Mouse (Mus musculus): ENCODE measurements around the gene Klk5.

Klk5 gene

DNA sequence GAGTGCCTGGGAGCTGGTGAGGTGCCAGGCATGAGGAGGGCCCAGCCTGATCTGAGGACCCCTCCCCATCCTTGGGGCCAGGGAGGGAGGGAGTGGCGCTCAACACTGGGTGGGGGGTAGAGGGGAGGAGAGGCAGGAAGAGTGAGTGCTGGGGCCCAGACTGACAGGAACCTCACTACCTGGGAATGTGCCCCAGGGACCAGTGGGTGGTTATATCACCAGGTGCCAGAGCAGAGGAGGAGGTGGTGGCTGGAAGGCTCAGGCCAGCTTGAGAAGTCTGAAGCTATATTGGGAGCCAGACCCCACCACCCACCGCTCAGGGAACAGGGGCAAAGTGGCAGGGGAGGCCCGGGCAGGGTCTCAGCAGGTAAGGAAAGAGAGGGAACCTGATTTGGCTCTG, at the start of gene Klk5:
Gene Klk5, plus strand, starts transcription at position 271 of the 400 bp plus-strand sequence.
- DNase-seq (ENCODE audit: low spot score in 2 of 2), result no peak

DNA sequence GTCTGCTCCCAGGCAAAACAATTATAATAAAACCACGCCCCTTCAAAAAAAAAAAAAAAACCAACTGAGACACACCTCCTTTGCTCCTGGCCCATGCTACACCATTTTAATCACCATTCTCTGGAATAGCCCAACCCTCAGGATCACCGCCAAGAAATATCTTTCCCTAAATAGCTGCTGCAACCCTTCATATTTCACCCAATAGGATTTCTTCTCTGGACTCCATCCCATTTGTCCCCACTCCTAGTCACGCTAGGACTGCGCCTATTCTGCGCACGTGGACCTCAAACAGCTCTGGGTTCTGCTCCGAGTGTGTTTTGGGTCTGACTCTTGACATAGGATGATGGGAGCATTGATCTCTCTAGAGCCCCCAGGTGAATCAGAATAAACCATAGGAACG, 45.4 kb upstream of the Klk5 start:
- no peak for DNase-seq (ENCODE audit: low spot score in 2 of 2)

DNA sequence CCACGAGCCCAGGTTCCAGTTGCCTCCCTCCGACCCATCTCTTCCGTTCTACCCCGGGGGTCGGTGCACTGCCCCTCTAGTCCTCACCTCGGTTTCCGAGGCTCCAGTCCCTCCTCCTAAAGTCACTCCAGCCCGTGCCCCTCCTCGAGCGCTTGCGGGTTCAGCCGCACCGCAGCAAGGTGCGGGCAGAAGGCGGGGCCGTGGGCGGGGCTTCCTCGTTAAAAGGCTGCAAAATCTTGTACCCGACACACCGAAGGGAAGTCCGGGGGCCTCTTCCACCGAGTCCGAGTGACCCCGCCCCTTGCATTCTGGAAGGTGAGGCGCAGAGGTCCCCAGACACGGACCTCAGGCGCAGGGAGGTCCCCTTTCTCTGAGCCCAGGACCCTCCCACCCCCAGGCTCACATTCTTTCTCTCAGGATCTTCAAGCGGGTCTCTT, 44.4 kb upstream of the Klk5 start, which contains the start of gene Klk8:
Gene Klk8, plus strand, starts transcription at position 245 of the 437 bp plus-strand sequence.
- DNase-seq (ENCODE audit: low spot score in 2 of 2), result peak; percentile 17 to 18

DNA sequence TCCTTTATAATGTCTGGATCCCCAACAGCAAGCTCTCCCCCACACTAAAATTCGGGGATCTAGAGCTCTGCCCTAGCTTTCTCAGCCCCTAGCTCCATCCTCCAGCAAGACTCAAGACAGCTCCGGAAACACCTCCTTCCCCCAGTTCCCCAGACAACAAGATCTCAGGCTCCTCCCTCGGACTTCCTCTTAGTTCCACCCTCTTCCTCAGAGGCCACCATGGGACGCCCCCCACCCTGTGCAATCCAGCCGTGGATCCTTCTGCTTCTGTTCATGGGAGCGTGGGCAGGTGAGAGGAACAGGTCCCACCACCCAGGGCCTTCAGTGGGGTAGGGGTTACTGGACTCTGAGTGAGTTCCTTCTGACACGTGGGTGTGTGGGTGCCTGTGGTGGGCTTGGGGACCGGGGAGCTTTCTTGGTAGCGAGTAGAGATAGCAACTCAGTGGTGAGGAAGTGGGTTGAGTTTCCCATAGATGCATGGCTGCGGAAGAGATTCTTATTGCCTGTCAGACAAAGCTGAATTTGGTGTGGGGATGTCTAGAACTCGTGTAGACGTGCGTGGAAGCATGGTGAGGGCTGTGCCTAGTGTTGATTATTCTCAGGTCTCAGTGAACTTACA, 43.8 kb upstream of the Klk5 start:
- peak in 1 of 2 experiments; percentile 49 for DNase-seq (ENCODE audit: low spot score in 2 of 2)

DNA sequence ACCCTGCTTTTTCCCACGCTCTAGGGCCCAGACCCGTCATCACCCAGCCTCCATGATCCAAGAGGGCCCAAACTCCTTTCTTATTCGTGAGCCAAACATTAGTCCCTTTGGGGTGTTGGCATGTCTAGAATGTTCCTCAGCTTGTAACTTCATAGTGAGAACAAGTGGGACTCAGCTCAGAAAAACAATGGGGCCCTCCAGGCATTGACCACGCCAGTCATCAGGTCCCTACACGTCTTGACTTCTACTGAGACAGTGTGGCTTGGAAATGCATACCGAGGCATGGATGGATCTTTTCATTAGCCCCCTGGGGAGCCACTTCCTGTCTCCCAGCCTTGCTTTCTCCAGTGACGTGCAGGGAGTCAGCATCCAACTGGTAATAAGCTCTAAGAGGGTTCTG, 41.9 kb upstream of the Klk5 start:
- DNase-seq (ENCODE audit: low spot score in 2 of 2), result no peak

DNA sequence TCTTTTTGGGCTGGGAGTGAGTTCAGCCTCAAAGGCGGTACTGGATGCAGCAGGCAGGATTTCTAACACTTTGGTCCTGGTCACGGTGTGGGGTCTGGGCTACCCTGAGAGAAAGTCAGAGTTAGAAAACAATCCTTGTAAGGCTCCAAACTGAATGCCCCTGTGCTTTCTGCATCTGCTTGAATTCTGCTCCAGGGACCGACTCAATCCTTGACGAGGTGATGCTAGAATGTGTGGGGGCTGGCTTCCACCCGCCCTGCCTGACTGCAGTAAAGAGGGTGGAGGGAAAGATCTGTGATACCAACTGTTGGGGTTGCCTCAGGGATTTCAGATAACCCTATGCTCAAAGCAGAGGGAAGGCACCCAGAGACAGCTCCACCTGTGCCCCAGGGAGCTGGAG, 30.8 kb upstream of the Klk5 start, which contains the start of gene Klk7:
Gene Klk7, plus strand, starts transcription at position 301 of the 400 bp plus-strand sequence.
- no peak for DNase-seq (ENCODE audit: low spot score in 2 of 2)

DNA sequence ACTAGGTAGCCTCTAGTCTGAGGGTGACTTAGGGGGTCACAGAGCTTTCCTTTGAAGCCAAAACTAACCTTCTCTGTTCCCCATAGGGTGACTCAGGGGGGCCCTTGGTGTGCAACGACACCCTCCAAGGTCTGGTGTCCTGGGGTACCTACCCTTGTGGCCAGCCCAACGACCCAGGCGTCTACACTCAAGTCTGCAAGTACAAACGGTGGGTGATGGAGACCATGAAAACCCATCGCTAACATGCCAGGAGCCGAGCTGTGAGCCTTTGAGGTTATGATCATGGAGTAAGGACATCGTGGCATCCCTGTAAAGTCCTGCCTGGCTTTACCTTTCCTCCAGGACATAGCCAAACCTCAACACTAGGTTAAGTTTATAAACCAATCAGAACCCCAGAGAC, 26.6 kb upstream of the Klk5 start:
- no peak for DNase-seq (ENCODE audit: low spot score in 2 of 2)

DNA sequence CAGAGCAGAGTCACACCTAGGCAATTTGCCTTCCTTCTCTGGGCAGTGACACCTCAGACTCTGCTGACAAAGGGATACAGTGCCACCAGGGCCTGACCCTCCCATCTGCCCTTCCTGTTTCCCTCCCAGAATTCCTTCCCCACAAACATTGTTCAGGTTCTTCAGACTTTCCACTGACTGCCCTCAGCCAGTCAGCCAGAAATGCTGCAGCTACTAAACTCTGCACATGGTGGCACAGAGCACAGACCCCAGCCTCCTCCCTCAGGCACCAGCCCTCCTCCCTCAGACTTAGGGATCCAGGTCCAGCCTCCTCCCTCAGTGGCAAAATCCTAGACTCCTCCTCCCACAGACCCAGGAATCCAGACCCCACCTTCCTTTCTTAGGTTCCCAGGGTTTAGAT, 25.0 kb upstream of the Klk5 start:
- DNase-seq (ENCODE audit: low spot score in 2 of 2), result no peak

DNA sequence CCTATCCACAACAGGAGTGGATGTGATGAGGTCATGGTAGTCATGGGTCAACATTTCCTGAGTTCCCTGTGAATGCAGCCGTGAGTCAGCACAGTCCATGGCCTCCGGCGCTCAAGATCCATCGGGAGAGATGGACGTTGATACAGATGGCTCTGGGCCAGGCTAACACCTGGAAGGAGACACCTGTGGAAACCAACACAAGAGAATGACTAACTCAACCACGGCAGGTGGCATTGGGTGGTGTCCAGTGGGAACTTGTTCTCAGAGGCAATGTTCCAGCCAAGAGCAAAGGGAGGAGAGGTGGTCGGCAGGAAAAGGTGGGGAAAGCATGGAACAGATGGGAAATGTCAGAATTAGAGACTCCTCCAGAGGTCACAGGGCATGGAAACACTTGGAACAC, 20.2 kb upstream of the Klk5 start:
- no peak for DNase-seq (ENCODE audit: low spot score in 2 of 2)

DNA sequence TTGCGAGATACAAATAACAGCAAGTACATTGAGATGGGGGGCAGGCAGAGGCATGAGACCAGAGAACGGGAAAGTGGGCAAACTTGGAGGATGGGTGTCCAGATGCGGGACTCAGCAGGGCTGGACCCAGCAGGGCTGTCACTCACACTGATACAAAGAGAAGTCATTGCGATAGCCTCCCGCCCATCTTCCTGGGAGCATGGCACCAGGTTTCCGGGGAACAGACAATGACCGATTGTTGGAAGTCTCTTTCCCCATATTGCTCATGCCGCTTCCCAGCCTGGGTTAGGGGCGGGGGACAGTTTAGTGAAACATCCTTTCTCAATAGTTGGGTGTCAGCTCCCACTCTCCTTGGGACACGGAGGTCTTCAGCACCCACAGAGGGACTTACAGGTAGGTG, 17.6 kb upstream of the Klk5 start, which contains the start of gene Klk6:
Gene Klk6, plus strand, starts transcription at position 301 of the 400 bp plus-strand sequence.
- DNase-seq (ENCODE audit: low spot score in 2 of 2), result no peak

DNA sequence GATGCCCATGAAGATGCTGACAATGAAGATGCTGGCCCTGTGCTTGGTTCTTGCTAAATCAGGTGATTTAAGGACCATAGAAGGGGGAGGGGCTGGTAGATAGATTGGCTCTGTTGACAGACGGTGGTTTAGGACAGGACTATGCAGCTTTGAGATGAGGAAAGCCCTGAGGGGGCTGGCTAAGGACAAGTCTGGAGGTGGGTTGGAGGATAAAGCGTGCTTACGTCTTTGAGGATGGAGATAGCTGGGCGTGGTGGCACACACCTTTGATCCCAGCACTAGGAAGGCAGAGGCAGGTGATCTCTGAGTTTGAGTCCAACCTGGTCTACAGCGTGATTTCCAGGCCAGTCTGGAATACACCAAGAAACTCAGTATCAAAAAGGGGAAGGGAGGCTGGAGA, 15.7 kb upstream of the Klk5 start:
- no peak for DNase-seq (ENCODE audit: low spot score in 2 of 2)

DNA sequence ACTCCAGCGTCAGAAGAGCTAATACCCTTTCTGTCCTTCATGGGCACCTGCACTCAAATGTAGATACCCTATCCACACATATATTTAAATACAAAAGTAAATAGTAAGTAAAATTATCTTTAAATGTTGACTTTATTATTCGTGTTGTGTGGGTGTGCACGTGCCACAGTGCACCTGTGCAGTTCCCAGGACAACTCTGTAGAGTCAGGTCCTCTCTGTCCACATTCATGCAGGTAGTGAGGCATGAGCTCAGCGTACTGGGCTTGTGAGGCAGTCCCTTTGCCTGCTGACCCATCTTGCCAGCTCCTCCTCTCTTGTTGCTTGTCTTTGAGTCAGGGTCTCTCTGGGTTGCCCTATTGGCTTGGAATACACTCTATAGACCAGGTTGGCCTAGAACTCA, 14.1 kb upstream of the Klk5 start:
- DNase-seq (ENCODE audit: low spot score in 2 of 2), result no peak

DNA sequence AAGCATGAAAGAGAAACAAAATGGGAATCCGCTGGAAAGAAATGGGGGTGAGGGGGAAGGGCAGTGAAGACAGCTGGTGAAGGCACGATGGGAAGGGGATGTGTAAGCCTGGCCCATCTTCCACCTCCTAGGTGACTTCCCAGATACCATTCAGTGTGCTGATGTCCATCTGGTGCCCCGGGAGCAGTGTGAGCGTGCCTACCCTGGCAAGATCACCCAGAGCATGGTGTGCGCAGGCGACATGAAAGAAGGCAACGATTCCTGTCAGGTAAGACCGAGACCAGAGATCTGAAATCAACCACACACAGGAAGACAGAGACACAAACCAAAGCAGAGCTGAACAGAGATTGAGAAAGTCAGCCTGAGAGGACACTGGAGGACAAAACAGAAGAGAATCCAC, 12.8 kb upstream of the Klk5 start:
- no peak for DNase-seq (ENCODE audit: low spot score in 2 of 2)

DNA sequence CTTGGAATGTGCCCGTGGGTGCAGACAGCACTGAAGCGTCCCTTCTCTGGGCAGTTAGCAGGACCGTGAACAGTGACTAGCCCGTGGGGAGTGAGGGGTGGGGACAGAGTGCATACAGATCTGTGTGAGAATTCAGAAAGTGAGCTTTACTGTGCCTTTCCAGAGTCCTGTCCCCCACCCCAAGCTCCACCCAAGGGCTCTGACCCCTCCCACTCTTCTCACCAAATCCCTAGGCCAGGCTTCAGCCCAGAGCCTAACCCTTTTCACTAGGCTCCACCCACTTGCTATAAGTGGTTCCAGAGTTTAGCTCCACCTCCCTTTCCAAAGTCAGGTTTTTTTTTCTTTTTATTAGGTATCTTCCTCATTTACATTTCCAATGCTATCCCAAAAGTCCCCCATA, 2.0 kb downstream of the Klk5 start:
- DNase-seq (ENCODE audit: low spot score in 2 of 2), result no peak

DNA sequence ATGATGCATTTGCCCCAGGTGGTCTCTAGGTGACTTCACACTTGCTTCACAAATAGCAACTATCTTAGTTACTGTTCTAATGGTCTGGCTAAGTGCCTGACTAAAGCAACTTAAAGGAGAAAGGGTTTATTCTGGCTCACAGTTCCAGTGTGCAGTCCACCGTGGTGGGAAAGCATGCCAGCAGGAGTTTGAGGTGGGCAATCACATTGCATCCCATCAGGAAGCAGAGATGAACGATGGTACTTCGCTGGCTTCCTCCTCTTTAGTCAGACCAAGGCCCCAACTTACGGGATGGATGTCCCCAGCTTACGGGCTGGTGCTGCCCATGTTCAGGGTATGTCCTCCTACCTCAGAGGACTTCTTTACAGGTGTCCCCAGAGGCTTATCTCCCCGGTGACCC, 9.8 kb downstream of the Klk5 start:
- no peak for DNase-seq (ENCODE audit: low spot score in 2 of 2)

DNA sequence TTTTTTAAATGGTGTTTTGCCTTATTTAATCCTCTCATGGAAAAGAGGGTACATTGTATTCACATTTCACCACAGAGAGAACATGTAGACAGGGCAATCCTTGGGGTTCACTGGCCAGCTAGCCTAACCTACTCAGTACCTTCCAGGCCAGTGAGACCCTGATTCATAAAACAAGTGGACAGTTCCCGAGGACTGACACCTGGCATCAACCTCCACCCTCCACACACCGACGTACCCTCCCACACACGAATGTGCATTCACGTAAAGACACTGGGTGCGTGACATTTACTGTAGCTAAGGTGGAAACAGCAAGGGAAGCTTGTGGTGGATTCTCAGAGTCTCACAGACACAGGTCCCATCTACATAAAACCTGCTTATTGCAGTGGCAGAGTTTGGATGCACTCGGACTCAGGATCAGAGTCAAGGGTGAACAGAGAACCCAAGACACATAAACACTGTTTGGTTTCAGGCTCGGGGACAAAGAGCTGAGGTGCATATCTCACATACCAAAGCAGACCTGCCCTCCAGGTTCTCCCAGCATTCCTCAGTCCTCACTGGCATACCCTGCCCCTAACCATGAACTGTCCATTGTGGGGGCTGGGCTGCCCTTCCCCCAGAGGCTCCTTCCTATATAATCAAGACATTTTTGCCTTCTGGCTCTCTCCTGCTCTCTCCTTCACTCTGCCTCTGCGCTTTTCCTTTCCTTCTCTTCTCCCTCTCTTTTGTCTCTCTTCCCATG, 13.0 kb downstream of the Klk5 start:
- DNase-seq (ENCODE audit: low spot score in 2 of 2), result no peak

DNA sequence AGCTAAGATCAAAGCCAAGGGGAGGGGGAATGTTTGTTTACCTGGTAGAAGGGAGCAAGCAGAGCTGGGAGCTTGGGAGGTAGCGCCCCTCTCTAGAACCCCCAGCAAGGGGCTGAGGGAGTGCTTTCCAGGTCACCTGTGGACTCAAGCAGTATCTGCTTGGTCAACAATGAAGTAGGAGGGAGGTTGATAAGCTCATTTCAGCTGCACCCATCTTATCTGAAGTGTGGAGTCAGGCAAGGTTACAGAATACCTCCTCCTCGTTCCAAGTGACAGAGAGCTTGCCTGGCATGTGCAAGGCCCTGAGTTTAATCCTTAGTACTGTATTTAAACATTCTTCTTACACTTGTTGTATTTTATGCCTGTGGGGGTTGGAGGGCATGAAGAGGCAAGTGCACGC, 13.9 kb downstream of the Klk5 start:
- DNase-seq (ENCODE audit: low spot score in 2 of 2), result no peak

DNA sequence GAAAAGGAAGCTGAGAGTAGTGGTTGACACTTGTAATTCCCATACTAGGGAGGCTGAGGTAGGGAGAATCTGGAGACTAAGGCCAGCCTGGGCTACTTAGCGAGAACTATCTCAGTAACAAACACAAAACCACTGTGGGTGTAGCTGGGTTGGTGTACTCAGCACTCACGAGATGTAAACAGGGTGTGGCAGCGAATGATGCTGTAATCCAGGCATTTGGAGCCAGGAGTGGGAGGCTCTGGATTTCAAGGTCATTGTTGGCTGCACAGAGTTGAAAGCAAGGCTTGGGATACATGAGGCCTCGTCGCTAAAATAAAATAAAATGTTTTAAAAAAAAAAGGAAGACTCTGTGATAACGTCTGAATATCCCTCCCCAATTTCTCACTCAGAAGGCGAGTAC, 14.5 kb downstream of the Klk5 start:
- no peak for DNase-seq (ENCODE audit: low spot score in 2 of 2)

DNA sequence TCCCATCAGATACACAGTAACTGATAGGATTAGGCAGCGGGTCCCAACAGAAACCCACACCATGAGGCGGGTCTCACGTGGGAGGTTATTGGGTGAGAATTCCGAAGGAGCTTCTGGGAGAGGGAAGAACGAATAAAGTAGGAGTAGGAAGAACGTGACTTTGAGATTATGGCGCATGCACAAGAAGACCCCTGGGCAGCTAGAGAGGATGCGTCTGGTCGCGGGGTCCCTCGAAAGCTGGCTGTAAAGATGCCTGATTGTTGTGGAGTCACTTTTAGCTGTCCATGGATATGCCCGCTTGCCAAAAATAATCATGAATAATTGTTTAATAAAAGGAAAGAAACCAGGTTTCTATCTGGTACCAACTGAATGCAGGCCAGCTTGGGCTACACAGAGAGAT, 15.7 kb downstream of the Klk5 start:
- DNase-seq (ENCODE audit: low spot score in 2 of 2), result no peak

DNA sequence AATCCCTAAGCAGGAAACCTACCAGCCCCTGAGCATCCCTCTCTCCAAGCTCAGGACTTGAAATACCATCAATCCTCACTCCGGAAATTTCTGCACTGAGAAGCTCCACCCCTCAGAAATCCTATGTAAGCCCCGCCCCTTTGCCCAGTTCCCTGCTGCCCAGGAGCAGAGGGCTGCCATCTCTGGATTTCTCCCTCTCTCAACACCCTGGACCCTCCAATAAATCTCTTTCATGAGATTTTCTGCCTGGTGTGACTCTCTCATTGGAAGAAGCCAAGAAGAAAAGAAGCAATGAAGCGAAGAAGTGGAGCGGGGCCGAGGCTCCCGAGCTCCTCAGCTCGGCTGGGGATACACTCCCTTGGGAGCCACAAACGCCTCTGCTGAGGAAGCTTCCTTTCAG, 18.6 kb downstream of the Klk5 start:
- no peak for DNase-seq (ENCODE audit: low spot score in 2 of 2)

DNA sequence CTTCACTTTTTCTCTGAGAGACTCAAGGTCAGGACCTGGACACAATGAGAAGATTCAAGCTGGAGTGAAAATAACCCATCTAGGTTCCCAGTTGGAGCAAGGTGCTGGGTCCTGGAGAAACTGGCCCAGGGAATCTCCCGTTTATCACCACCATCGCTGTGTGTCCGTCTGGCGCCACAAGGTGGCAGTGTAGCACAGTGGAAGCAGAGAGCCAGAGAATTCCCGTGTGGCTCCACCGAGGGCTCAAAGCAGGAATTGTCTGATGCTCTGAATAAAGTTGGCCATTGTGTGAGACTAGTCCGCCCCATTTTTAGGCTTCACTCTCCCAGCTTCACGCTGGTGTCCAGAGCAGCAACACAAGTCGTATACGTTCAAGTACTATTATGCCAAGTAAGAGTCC, 31.5 kb downstream of the Klk5 start:
- DNase-seq (ENCODE audit: low spot score in 2 of 2), result peak in 1 of 2 experiments; percentile 27

DNA sequence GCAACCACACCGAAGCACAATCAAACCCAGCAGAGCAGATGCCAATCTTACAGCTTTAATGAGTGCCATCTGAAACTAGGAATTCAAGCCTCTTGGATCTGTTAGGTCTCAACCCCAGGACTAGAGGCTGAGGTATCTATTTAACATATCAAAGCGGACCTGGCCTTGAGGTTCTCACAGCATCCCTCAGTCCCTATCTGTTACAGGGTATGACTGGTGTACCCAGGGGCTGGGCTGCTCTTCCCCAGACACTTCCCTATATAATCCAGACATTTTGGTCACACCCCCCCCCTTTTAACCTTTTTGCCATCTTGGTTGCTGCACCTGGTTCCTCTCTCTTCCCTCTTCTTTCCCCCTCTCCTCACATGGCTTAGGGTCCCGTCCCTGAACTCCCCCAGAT, 31.9 kb downstream of the Klk5 start:
- DNase-seq (ENCODE audit: low spot score in 2 of 2), result no peak

DNA sequence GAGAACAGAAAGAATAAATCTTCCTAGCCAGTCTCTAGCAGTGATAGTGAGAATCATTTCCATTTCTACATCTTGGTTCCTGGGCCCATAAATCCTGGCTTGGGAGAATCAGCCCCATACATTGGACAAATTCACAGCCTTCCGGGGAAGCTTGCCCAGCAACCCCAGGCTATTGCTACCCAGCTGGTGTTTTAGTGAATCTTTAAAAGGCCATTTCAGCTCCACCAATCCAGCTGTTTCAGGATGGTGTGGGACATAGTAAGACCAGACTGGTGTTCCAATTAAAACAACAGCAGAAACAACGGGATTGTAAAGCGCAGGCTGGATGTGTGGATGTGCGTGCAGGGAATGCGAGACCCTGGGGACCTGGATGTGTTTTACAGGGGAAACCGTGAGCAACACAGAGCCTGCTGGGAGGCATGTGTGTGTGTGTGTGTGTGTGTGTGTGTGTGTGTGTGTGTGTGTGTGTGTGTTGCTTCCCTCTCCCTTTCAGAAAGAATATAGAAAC, 33.2 kb downstream of the Klk5 start:
- no peak for DNase-seq (ENCODE audit: low spot score in 2 of 2)
